Comparison of ENCODE assay signal across 38 mouse cellular contexts in genomic region chr14:79216366-79216765, GRCm38 (mm10). TPM values are rescaled to one million over a fixed set of nuclear protein-coding genes. Genes with fewer than 3 reads are reported as not detected.
"Had no signal": no experiment of that assay in that cellular context is flagged by ENCODE, and none has a peak within 500 bp of the region (broad histone marks: within the 10 kb centered on the region; RNA-seq: fewer than 3 reads in every experiment).

No protein-coding gene starts in this region.

- H3K9ac ChIP-seq: heart, embryonic 13.5 days; heart, embryonic 15.5 days; hindbrain, embryonic 13.5 days; hindbrain, embryonic 15.5 days; kidney, embryonic 15.5 days; limb, embryonic 13.5 days; liver, embryonic 13.5 days had no signal

- H3K27ac ChIP-seq: heart, adult 2 months; heart, embryonic 13.5 days; heart, embryonic 15.5 days; hindbrain, embryonic 13.5 days; hindbrain, embryonic 15.5 days; hindbrain, postnatal 0 days; kidney, embryonic 15.5 days; kidney, postnatal 0 days; layer of hippocampus, adult 2 months; left cerebral cortex, adult 2 months; limb, embryonic 13.5 days; liver, embryonic 13.5 days had no signal

- DNase-seq: gastrocnemius, postnatal 14 days; gastrocnemius, postnatal 36 days; heart, postnatal 14 days; heart, postnatal 36 days; kidney, adult 11 months; kidney, adult 2 months; kidney, adult 9 months; kidney, postnatal 14 days; kidney, postnatal 36 days; liver; liver, embryonic 13.5 days had no signal

- H3K27me3 ChIP-seq: hindbrain, embryonic 13.5 days; hindbrain, embryonic 15.5 days; kidney, embryonic 15.5 days; limb, embryonic 13.5 days; liver, embryonic 13.5 days had no signal

- H3K9me3 ChIP-seq: heart, embryonic 13.5 days; heart, embryonic 15.5 days; hindbrain, embryonic 13.5 days; hindbrain, embryonic 15.5 days; kidney, embryonic 15.5 days; limb, embryonic 13.5 days; liver, embryonic 13.5 days had no signal

- ATAC-seq: hindbrain, postnatal 0 days; intestine, embryonic 16.5 days had no signal

- H3K36me3 ChIP-seq: heart, embryonic 13.5 days; heart, embryonic 15.5 days; hindbrain, embryonic 13.5 days; hindbrain, embryonic 15.5 days; kidney, embryonic 15.5 days; limb, embryonic 13.5 days; liver, embryonic 13.5 days had no signal

- H3K4me1 ChIP-seq: heart, embryonic 15.5 days; hindbrain, embryonic 13.5 days; hindbrain, embryonic 15.5 days; kidney, embryonic 15.5 days; limb, embryonic 13.5 days; liver, embryonic 13.5 days had no signal

- H3K4me2 ChIP-seq: heart, embryonic 11.5 days; heart, embryonic 13.5 days; heart, embryonic 15.5 days; hindbrain, embryonic 13.5 days; hindbrain, embryonic 15.5 days; kidney, embryonic 15.5 days; limb, embryonic 13.5 days; liver, embryonic 11.5 days; liver, embryonic 13.5 days had no signal

- H3K4me3 ChIP-seq: heart, adult 2 months; heart, embryonic 13.5 days; heart, embryonic 15.5 days; hindbrain, embryonic 13.5 days; hindbrain, embryonic 15.5 days; kidney, embryonic 15.5 days; layer of hippocampus, adult 2 months; left cerebral cortex, adult 2 months; limb, embryonic 13.5 days; liver, embryonic 13.5 days had no signal

RNA-seq across cellular contexts. Expression of gene Zfp957, which starts 30.8 kb away (rescaled TPM):
- total RNA-seq: gastrocnemius, adult 18-20 months; gastrocnemius, adult 8-10 months; gastrocnemius, postnatal 14 days; gastrocnemius, postnatal 36 days; heart, adult 2 months; heart, postnatal 14 days; heart, postnatal 36 days; hematopoietic stem cell, adult 5-6 weeks; hindbrain, postnatal 0 days; layer of hippocampus, adult 2 months; layer of hippocampus, postnatal 10 days; layer of hippocampus, postnatal 25 days; left cerebral cortex, adult 2 months; left cerebral cortex, postnatal 14 days; left cerebral cortex, postnatal 36 days had no signal
- polyA plus RNA-seq: gonadal fat pad, adult 2 months; heart, adult 2 months; heart, embryonic 11.5 days; heart, embryonic 13.5 days; heart, embryonic 15.5 days; heart, postnatal 0 days; hindbrain, embryonic 11.5 days; hindbrain, embryonic 13.5 days; hindbrain, embryonic 15.5 days; hindbrain, postnatal 0 days; intestine, embryonic 14.5 days; intestine, embryonic 16.5 days; kidney, adult 2 months; kidney, postnatal 0 days; large intestine, adult 2 months; limb, embryonic 11.5 days; limb, embryonic 13.5 days; liver, embryonic 11.5 days; liver, embryonic 13.5 days had no signal
